Mouse (Mus musculus) frontal cortex, adult 2 months (tissue): ENCODE data around the gene 4932438H23Rik. TPM values are rescaled to one million over a fixed set of nuclear protein-coding genes. Genes with fewer than 3 reads are reported as not detected.

Experiments
- DNase-seq, 2 experiments: peaks; one replicate each; pipeline ENCODE4 v3.0.0; 2022; ENCODE audit warnings: low spot score in 1 of 2; ENCODE audit errors: extremely low spot score in 1 of 2
- polyA plus RNA-seq: library from polyadenylated mRNA; depleted of rRNA; stranded (reverse); fragments of >200 nt; gene quantifications from 2 replicates; pipeline ENCODE4 v1.2.3, GENCODE M21; 2012; rRNA removed

The 4932438H23Rik gene
- polyA plus RNA-seq = 1.0 and 1.6 TPM in 2 replicates

DNA sequence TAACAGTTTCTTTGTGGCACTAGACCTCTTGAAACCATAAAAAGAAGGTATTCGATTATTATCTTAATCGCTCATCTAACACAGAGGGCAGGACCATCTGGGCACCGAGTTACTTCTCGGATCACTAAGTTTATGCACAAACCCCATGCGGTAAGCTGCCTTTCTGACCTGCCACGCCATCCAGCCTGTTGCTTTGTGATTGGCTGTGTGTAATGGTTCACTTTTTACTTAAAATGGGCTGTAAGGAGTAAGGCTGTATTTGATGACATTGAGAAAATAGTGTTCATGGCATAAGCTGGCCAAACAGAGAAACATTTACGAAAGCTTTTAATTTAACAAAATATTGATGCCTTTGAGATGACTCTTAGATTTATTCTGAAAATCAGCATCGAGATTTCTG lies at the start of gene 4932438H23Rik:
Gene 4932438H23Rik, minus strand, starts transcription at position 101 of the 400 bp plus-strand sequence.
- DNase-seq = no peak

DNA sequence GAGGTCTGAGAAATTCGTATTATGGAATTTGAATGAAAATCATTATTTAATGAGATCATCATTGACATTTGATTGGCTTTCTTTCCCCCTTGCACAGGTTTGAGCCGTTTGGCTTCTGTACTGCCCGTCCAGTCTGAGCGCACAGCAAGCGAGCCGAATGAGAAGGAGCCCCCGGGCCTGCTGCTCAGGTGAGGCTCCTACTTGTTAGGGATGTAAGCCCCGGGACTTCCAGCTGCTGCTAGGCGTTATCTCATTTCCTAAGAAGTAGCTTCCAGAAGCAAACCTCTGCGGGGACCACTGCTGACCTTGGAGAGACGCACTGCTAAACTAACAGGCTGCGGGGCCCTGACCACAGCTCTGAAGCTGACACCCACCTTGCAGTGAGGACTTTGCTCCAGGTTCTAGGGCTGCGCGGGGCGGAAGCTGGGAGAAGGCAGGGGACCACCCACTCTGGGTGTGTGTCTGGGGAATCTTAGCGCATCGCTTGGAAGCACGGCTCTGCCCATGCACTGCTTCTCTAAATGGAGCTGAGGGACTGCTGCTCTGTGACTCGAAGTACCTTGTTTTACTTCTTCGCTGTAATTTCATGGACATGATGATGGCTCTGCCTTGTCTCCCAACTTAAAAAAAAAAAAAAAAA lies 46.2 kb upstream of the 4932438H23Rik start:
- DNase-seq = no peak

DNA sequence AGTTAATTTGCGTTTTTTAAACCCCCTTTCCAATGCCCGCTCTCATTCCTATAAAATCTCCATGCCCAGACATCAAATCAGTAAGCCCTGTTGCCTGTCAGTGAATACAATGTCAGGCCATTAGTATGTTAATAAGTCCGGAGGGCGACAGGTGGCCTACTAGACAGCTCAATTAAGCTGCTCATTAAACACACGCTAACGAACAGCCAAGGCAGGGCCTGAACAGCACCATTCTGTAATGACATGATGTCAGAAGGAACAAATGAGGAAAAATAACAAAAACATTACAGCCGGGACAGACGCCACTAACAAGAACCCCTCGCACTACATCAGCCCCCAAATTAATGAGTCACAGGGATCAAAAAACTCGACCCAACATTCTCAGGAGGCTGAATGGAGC lies 45.5 kb upstream of the 4932438H23Rik start:
- no peak for DNase-seq

DNA sequence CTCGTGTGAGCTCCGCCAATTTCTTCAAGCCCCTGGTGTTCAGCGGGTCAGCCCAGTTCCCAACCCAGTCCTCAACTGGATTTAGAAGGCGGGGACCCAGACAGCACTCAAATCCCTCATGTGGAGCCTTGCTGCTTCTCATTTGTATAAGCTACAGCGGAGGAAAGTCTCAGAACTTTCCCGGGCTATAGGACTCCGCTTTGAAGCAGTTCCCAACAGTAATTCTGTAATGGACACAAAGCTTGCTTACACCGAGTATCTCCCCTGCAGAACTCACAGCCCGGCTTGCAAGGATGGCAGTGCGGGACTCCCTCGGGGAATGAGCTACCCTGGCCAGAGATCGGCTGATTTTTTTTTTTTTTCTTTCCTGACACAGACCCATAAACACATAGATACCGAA lies 45.1 kb upstream of the 4932438H23Rik start:
- DNase-seq = no peak

DNA sequence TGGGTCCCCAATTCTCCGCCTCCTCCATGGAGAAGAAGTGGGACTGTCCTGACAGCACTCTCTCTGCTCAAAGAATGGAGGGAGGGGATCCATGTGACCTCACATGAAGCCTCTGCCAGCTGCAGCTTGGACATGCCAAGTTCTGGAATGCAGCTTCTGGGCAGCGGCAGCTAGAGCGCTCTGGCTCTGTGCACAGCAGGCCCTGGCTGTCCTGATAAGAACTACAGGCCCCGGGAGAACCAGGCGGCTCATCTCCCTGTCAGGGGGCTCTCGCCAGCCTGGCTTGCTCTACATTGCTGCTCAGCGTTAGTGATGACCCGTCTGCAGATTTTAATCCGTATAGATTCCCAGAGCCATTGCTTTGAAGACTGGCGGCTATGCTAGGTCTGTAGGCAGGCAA lies 44.6 kb upstream of the 4932438H23Rik start:
- peak in 1 of 2 experiments; percentile 8 for DNase-seq

DNA sequence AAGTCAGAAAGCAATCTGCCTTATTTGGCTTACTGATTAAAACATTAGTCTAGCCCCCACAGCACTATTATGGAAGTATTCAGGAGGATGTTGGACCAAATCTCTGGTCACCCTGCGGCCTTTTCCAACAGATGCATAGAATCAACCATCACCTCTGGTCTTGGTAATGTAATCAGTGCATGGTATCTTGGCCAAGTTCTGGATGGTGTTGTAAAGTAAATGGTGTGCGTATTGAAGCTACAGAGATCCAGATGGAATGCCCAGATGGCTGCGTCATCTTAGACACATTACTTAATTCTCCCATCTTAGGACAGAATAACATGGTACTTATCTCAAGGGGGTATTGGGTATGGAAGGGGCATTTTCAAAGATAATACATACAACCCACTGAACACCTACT lies 43.8 kb upstream of the 4932438H23Rik start:
- DNase-seq = no peak

DNA sequence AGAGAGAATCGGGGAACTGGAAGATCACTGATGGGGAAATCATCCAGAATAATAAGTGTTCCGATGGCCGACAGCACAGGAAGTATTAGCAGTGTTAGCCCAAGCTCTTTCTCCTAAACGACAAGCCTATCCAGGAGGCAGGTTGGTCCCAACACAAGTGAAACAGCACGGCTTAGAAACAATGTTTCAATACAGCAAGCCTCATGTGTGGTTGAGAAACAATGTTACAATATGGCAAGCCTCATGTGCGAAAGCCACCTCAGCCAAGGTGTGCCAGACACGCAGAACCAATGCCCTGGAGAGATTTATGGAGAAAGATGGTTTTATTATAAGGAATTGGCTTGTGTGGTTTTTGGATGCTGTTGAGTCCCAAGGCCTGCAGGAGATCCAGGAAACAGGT lies 43.2 kb upstream of the 4932438H23Rik start:
- DNase-seq = no peak

DNA sequence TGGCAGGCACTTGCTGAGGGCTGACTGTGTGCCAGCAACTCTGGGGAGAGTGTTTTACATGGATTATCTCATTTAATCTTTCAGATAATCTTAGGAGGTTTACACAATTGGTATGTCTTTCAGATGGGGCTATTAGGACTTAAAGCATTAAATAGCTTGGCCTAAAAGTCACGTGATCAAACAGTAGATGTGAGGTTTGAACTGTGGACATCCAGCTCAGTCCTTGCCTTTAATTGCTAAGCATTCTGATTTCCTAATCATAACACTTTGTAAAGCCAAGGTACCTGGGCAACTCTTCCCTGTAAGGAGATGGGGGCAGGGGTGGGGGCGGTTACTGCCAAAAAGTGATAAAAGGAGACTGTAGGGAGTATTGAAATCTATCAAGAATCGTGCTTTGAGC lies 41.7 kb upstream of the 4932438H23Rik start:
- DNase-seq = no peak

DNA sequence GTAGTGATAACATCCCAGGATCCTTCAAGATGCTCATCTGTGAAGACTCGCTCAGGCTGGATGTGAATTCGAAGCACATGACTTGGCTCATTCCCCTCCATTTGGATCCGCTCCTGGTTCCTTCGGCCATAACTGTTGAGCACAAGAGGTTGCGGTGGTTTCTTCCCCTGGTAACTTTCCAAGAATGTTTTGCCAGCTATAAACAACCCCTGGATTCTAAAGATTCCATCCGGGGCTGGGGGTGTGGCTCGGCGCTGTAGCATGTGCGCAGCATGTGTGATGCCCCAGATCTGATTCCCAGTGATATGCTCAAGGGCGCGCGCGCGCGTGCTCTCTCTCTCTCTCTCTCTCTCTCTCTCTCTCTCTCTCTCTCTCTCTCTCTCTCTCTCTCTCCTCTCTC lies 35.0 kb upstream of the 4932438H23Rik start:
- no peak for DNase-seq

DNA sequence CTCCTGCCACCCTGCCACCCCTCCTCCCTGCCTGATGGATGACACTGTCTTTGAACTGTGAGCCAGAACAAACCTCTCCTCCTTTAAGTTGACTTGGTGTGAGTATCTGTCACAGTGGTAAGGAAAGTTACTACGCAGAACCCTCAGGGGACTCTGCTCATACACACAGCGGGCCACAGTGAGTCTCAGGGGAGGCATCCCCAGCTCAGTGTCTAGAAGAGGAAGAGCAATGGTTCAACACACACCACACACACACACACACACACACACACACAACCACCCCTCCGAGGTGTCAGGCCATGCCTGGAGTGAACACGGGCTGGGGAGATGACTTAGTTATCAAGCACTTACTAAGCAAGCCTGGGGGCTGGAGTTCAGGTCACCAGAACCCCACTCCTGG lies 33.5 kb upstream of the 4932438H23Rik start:
- no peak for DNase-seq

DNA sequence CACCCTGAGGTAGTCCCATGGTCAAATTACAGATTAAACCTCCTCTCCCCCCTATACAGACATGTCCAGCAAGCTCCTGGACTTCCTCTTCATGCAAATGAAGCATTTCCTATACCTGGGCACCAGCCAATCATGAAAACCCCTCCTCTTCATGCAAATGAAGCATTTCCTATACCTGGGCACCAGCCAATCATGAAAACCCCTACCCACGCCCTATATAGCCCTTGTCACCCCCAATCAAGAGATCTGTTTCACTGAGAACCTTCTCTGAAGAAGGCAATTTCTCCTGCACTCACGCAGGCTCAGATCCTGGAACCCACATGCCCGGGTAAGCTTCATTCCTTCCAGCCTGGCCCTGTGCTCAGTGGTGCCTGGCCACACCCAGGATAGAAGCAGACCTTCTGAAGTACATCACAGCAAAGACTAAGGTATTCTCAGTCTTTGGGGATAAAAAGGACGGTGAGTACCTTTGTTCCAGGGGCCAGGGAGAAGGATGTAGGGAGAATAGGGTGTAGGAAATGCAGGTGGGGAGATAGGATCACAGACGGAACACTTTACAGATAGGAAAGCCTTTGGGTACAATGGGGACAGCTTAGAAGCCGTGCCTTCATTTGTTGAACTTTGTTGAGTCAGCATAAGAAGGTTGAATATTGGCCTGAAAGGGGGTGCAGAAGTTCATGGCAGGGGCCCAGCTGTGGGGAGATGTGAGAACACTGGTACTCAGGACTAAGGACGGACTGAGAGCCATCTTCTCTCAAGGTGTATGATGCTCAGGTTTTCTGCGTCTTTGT lies 32.0 kb upstream of the 4932438H23Rik start:
- DNase-seq = no peak

DNA sequence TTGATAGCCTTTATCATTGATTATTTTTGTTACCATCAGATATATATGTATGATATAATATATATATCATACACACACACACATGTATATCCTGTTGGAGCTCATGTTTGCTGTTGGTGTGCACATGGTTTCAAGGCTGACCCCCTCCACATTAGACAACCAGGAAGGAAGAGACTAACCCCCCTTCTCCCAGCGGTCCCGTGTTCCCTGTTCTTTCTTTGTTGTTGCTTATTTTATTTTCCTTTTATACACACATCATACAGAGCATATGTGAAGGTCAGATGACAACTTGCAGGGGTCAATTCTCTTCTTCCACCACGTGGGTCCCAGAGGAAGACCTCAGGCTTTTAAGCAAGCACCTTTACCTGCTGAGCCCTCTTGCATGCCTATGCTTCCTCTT lies 29.3 kb upstream of the 4932438H23Rik start:
- DNase-seq = no peak

DNA sequence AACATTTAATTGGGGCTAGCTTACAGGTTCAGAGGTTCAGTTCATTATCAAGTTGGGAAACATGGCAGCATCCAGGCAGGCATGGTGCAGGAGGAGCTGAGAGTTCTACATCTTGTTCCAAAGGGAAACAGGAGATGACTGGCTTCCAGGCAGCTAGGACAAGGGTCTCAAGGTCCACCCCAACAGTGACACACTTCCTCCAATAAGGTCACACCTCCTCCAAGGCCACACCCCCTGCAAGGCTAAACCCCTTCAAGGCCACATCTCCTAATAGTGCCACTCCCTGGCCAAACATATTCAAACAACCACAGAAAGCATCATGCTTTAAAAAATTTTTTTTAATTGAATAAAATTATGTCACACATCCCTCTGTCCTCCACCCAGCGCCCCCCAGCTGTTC lies 28.9 kb upstream of the 4932438H23Rik start:
- no peak for DNase-seq

DNA sequence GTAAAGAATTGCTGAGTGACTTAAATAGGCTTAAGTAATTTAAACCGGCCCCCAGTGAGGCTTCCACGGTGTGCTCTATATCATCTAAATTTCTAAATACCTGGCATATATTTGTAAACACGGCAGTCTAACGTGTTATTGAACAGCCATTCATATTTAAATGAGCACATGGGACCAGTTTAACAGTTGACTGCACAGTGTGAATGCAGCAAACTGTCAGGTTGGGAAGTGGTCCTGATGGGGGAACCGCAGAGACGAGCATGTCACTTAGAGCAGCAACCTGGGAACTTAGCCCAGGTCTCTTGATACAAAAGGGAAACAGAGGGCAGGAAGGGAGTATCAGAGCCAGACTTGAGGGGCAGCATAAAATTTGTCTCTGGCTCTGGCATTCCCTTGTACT lies 25.0 kb upstream of the 4932438H23Rik start:
- no peak for DNase-seq

DNA sequence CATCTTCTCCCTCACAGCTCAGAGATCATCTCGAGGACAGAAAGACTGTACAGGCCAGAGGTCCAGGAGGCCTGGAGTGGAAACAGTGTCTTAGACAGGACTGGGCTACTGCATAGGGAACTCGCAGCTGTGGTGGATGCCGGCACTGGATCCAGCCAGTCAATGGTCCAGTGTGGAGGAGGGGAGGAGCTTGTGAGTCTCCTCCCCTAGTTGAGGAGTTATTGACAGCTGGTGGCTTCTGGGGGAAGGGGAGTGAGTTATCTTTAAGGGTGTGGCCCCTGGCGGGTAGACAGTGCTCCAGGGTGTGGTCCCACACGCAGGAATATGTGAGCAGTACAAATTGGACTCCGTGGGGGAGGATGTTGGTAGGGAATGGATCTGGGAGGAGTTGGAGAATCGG lies 21.8 kb upstream of the 4932438H23Rik start:
- no peak for DNase-seq

DNA sequence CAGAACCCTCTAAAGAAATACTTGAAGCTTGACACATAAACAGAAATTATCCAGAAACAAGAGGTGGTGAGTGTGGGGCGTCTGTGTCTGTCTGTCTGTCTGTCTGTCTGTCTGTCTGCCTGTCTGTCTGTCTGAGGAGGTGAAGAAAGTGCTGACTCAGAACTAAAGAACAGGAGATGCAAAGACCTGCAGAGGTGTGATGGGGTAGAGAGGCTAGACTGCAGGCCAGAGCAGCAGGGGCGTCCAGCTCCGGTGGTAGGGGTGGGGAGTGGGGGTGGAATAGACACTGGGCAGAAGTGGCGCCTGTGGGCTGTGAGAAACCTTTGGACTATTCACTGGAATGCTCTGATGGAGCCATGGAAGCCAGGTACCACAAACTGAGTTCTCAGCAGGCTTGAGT lies 21.1 kb upstream of the 4932438H23Rik start:
- DNase-seq = no peak

DNA sequence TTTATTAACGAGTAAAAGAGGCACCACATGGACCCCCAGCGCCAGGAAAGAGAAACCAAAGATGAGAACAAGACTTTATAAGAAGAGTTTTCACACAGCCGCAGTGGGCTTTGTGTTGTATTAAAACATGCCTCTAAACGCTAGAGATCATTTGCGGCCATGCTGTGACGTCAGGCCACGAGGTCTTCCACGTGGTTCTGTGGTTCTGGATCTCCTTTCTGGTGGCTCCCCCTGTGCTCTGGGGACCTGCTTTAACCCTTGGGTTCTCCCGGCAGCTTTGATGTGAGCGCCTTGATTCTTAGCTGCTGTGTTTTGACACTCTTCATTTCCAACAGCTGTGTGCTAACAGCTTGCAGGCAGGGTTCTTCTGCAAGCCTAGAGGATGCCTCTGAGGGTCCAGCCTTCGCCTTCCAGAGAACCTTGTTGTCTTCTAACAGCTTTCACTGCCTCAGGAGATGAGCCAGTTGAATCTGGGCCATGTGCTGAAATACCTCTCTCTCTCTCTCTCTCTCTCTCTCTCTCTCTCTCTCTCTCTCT lies 16.1 kb upstream of the 4932438H23Rik start:
- no peak for DNase-seq

DNA sequence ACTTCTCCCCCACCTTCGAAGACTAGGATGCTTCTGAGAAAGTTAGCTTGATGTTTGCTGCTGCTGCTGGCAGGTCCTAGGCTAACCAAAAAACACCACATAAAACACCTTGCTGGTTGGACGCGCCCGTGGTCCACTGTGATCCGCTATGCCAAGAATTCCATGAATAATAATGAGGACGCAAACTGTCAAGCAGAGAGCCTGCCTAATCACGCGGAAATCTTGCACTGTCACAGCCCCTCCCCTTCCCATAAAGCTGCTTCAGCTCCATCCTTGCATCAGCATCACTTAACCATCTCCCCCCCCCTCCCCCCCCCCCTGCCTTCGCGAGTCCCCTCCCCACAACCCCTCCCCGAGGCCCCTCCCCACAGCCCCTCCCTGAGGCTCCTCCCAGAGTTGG lies 12.7 kb upstream of the 4932438H23Rik start:
- DNase-seq = no peak

DNA sequence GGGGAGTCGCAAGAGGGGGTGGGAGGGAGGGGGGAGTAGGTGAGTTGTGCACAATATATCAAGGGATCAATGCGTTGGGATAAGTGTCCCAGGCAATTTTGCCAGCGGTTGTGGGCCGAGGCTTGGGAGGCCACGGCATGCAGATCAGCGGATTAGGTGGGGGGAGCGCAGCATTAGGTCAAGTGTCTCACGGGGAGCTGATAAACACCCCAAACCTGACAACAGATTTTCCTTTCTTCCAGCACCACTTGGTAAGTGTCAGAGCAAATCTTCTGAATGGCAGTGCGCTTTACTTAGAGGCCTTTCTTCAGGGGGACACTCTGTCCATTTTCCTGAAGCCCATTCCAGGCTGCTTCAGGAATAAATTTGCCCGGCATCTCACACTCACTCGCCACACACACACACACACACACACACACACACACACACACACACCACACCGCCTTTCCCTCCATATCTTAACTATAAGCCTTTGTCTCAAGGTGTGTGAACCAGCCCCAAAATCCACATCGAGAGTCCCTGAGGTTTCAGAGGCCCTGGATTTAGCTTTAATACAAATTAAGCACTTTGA lies 10.6 kb upstream of the 4932438H23Rik start:
- DNase-seq = no peak

DNA sequence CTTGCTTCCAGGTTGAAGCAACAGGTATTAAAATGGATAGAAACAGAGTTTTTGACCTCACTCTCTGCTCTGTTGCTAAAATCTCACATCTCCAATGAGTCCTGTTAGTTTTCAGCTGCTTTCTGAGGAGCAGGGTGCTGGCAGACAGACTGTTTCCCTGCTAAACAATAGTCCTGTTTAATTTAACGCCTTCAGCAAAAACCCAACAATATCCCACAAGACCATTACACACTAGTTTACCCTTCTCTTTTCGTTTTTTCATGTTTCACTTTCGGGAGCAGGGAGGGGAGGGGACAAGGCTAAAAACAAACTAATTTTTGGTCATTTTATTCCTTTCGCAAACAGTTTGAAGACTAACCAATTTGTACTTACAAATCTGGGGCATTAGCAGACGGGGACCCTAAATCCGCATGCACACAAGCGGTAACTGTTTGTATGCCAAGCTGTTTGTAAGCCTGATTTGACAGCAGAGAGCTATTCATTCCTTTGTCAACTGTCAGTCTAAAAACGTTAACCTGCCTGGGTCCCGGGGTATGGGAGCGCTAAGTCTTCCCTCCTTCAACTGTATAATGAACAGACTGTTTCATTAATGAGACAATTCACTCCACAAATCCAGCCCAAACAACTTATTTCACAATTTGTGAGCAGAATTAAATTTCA lies 10.0 kb upstream of the 4932438H23Rik start:
- no peak for DNase-seq

DNA sequence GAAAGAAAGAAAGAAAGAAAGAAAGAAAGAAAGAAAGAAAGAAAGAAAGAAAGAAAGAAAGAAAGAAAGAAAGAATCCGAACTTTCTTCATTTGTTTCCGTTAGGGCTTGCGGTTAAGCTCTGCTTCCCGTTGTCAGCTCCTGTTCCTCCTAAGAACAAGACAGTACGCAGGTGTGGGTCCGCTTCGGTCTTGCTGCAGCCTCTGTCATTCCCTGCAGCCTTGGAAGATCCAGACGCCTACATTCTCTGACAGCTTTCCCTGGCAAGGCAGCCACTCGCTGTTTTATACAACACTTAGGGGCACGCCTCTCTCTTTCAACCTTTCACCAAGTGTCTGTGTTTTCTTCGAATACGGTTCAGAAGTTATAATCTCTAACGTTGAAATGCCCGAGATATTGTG lies 8.5 kb upstream of the 4932438H23Rik start:
- no peak for DNase-seq
